10 mouse cellular contexts compared by ENCODE assay signal in the genomic region with DNA sequence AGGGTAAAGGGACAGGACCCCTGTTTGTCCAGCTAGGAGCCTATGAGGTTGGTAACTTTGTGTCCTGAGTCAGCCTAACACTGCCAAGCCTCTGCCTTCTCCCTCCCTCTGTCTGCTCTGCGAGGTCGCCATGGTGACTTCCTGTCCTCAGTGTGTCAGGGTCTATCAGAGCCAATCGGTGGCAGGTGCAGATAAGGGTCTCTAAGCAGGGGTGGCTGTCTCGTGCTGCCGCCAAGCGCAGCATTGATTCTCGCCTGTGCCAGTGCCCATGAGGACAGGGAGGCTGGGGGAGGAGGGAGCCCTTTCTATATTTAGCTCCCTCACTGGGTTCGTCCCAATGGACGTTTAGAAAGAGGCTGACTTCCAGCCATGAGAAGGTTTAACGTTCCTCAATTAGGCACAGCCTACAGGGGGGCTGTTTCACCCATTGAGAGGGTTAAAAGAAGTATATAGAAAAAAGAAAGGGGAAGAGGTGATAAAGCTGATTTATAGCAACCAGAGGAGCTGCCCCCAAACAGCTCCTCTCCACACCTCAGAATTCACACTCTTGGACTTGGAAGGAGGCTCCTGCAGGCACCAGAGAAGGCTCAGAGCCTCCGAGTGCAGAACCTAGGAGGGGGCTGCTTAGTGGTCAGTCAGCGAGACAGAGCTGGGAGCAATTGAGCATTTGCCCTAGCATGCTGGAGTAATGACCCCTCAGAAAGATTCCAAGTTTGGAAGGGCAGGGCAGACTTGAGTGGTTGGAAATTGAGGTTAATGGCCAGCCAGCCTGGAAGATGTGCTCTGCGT.
DNase-seq lines count a peak whose midpoint lies in the region; TF ChIP-seq lines count a peak whose summit lies in the region.
"Had no signal": no experiment of that assay in that cellular context is flagged by ENCODE, and none has a peak within 500 bp of the region (broad histone marks: within the 10 kb centered on the region; RNA-seq: fewer than 3 reads in every experiment).

No protein-coding gene starts in this region.

- intact Hi-C loops in gastrocnemius, adult 2 months (cut with DNase I), result no loop called here

- H3K4me3 ChIP-seq in gastrocnemius, adult 2 months, result peak overlapping the region; percentile 50
- H3K4me3 ChIP-seq: embryonic facial prominence, embryonic 13.5 days had no signal

- DNase-seq in gastrocnemius, adult 2 months, result peak; percentile 55
- DNase-seq in gastrocnemius, postnatal 10 days, result no peak
- peak; percentile 40 for DNase-seq in embryo, embryonic 10 days (ENCODE audit: low spot score)
- DNase-seq in heart, adult 8-10 months (ENCODE audit: low spot score), result peak; percentile 50
- DNase-seq in mesoderm, embryonic 11.5 days (ENCODE audit: low read depth, low spot score), result peak; percentile 34
- DNase-seq in urinary bladder, postnatal 14 days (ENCODE audit: low spot score), result no peak
- no peak for DNase-seq in spleen, postnatal 10 days (ENCODE audit: low spot score in 2 of 2)
- DNase-seq in urinary bladder, postnatal 25 days (ENCODE audit: low spot score), result no peak

- peak overlapping the region; percentile 61; the same call in 1 of the 2 replicates for H3K27ac ChIP-seq in gastrocnemius, adult 2 months
- H3K27ac ChIP-seq: embryonic facial prominence, embryonic 13.5 days; macrophage had no signal

- TF ChIP-seq CTCF in gastrocnemius, adult 2 months (IDR thresholded peaks at IDR 0.05), result no peak

Comparison
In these comparisons a context has a peak if more than half of its experiments do, and no peak if none do; other contexts are left out.
1. DNase-seq: peak in gastrocnemius, adult 2 months (single experiment), embryo, embryonic 10 days (single experiment), heart, adult 8-10 months (single experiment) and mesoderm, embryonic 11.5 days (single experiment); none in gastrocnemius, postnatal 10 days (single experiment), urinary bladder, postnatal 14 days (single experiment), spleen, postnatal 10 days (0 of 2) and urinary bladder, postnatal 25 days (single experiment).